Mouse (Mus musculus) heart, postnatal 0 days (tissue): ENCODE data around the gene Traf3.

Experiments used
- CTCF ChIP-seq: IDR thresholded peaks from 2 replicates; pipeline ENCODE4 v1.5.1; 2016; ENCODE audit warnings: antibody characterized with exemption, control low read depth, low read depth
- EP300 ChIP-seq: IDR thresholded peaks from 2 replicates; pipeline ENCODE4 v1.6.1; 2016; ENCODE audit warnings: antibody characterized with exemption, low read depth

GRCm38 (mm10) chr12:111249095-111249494 is 82.9 kb downstream of the Traf3 start:
- TF ChIP-seq CTCF (no peak), EP300 (no peak)
